Mouse (Mus musculus) embryo, embryonic 10.5 days (tissue): ENCODE measurements around the gene Lemd2.

Experiments used
- DNase-seq: peaks from one replicate; pipeline ENCODE4 v3.0.0-alpha.2; 2015; ENCODE audit warnings: low spot score

Lemd2 gene

DNA sequence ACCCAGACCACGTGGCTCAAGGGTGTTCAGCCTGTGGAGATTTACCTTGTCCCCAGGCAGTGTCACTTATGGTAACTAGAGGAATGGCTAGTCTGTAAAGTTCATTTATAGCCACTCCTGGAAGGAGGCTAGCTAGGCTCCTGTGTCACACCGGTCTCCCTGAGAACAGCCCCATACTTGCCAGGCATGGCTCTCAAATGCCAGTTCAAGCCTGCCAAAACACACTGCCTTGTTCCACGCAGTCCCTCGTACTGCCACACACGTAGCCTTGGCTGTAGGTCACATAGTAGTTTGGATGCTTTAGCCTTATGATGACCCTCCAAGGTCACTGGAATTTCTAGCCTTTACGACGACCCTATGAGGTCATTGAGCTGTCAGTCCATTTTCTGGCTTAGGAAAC, 45.1 kb downstream of the Lemd2 start:
- DNase-seq: no peak

DNA sequence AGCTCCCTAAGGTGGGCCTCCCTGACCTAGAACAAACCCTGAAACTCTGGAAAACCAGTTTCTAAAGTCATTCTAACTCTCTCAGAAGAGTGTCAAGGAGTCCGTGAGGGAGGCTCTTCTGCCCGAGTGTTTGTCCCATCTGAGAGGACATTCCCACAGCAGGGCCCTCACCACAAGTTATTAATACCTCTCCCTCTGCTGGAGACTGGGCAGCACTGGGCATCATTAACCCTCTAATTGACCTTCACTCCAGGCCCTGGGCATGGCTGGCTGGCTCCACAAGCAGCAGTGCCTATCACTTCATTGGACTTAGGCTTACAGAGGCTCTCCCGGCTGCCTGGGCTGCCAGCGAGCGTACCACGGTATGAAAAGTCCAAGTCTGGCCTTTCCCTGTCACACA, 45.8 kb downstream of the Lemd2 start:
- no peak for DNase-seq

DNA sequence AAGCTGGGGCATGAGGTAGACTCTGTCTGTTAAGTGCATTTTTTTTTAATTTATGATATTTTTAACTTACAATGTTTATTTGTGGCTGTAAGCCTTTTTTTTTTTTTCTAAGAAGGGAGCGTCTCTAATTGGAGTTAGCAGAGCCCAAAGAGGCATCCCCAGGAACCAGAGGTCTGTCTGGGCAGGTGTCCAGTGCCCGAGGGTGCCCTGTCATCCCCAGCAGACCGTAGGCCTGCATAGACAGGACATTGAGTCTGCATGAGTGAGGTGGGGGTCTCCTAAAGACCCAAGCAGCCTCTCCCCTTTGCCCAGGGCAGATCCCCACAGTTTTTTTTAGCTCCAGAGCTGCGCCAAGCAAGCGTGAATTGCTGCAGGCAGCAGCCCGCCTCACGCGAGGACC, 48.5 kb downstream of the Lemd2 start:
- DNase-seq: no peak

DNA sequence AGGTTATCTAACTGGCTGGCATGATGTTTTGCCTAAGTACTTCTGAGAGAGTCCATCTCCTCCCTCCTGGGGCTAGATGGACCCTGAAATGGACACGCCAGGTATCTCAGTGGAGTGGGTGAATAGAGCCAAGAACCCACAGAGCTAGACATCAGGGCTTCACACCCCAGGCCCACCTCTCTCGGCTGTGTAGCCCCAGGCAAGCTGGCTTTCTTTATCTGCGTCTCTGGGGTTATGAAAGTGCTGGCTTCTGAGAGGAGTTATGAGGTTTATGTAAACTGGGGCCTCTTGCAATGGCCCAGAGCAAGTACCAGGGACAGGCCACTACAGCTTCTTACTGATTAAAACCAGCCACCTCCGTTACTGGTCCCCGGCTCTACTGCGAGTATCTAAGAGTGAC, 49.4 kb downstream of the Lemd2 start:
- no peak for DNase-seq

DNA sequence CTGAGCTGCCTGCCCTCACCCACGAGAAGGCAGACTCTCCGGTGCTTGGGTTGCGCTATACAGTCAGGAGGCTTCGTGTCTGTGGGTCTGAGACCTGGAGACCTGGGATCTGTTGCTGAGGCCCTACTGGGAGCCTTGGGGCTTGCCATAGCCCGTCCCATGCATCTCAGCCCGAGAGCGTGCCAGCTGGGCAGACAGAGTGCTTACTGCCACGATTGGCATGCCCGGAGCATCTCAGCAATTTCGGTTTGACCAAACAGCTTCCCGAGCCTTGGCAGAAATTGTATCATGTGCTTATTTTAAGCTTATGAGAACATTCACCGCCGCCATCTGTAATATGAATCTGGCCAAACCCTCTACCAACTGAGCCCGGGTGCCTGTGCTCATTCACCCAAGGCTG, 50.0 kb downstream of the Lemd2 start:
- no peak for DNase-seq

DNA sequence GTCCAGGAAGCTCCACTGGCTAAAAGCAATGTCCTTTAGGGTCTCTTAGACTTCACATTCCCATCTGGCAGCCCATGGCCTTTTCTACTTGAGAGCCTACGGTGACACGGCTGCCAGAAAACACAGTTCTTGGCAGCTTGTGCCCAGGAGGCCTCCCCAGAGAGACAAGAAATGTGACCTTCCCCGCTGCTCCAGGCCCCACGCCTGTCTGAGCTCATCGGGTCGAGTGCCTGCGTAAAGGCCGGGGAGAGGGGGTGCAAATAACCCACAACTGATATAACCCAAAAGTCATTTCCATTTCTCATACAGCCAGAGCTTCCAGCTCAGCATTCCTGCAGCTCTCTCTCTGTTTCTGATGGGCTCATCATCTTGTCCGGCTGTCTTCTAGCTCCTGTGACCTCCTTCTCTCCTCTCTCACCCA, 50.5 kb downstream of the Lemd2 start:
- DNase-seq: no peak

DNA sequence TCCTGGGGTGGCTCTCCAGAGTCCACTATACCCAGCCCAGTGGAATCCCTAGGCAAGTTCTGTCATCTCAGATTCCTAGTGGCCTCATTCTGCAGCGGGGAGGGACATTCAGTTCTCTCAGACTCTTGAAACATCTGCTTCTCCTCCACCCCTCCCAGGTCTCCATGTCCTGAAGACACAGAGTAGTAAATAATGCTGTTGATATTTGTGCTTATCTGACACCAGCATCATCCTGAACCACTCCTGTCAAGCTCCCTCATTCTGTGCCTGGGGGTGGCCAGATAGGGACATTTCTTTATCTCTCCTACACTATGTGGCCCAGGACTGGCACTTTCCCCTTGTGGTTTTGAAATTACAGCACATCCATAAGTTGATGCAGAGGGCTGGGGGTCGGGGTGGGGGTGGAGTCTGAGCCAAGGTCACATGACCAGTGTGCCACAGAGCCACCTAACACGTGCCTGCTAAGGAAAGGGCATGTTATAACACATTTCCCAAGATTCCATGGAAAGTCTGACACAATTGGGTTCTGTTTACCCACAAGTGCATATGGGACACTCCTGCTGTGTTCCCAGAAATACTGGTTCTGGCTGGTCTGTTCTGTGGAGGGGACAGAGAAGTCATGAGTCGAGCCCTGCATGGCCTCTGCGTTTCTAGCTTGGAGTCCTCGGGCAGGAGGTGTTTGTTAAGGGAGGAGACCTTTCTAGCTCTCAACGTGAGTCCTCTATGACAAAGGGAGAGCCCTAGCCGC, 51.1 kb downstream of the Lemd2 start:
- DNase-seq: no peak

DNA sequence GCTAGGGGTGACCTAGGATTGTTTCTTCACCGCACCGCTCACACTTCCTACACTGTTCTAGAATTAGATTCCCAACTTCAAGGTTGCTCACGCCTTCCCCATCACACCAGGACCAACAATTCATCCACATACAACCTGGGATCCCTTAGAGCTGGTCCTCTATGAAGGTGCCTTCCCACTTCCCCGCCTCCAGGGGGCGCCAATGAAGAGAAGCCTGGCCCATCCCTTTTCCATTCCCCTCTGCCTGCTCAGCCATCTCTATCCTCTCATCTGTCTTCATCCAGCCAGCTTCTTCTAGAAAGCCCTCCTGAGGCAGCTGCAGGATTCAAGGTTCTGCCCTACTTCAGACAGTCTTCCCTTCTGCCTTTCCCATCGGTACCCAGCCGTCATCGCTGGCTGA, 52.9 kb downstream of the Lemd2 start:
- no peak for DNase-seq

DNA sequence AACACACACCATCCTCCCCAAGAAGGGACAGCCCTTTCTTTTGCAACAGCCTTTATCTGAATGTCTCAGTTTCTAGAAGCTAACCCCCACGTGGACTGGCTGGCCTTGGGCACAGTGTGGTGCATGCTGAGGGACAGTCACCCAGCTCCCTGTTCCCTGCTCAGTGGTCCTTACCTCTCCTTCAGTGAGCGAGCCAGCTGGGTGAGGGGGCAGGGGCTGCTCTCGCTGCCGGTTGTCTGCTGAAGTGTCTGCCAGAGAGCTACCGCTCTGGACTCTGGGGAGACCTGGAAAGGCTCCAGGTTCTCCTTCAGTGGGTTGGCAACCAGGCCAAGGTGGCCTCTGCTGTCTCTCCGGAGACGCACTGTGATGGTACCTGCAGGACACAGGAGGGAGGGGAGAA, 53.4 kb downstream of the Lemd2 start:
- DNase-seq: no peak

DNA sequence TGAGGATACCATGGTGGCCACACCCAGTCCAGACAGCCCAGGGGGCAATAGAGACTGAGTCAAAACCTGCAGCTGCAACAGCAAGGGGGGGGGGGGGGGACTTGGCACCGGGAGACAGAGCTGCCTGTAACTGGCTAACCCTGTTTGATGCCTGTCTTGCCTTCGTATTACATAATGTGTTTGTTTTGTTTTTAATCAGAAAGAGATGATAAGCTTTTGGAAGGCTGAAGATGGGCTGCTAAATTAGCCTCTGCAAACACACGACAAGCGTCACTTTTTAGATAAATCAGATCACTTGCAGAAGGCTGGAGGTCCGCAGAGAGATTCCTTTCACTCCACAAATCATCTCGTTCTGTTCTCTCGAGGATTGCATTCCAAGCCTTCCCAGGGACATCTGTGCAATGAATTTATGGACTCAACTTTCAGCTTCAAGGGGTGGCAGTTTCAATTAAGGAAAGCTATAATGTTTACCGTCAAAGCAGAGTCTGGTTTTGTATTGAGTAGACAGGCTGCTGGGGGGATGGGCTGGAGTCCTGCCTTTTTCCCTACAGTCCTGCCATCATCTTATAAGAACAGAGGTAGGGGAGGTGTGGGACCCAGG, 57.8 kb downstream of the Lemd2 start:
- DNase-seq: peak; percentile 59

DNA sequence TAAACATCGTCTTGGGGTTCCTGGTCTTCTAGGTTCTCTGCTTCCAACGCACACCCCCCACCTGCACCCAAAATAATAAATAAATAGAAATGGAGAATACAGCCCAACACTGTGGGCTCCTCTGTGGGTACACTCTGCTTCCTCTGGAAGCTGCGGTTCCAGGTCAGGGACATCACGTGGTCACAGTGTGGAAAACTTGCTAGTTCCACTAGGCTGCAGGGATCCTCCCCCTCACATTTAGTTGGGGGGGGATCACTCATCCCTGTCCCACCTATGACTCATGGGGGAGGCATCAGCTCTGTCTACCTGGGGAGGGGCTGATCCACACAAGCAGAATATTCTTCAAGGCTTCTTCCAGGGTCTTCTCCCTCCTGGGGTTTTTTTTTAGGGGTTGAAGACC, 60.1 kb downstream of the Lemd2 start:
- no peak for DNase-seq

DNA sequence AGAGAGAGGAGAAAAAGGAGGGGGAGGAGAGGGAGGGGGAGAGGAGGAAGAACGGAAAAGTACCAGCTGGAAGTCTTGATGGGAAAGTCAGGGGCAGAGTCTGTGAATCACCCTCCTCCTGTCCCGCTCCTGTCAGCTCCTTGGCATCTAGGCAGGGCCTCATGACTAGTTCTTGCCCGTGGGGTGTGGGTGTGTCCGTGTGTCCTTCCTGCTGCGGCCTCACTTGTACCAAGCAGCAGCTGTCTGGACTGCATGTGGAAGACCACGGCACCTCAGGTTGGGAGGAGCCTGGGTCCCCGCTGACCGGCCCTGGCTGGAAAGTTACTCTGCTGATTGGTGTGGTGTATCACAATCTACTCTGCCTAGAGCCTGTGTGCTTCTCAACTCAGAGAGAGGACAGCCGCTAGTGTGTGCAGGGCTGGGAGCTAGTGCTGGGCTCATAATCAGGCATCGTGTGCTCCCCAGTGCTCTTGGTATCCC, 62.3 kb downstream of the Lemd2 start:
- no peak for DNase-seq

DNA sequence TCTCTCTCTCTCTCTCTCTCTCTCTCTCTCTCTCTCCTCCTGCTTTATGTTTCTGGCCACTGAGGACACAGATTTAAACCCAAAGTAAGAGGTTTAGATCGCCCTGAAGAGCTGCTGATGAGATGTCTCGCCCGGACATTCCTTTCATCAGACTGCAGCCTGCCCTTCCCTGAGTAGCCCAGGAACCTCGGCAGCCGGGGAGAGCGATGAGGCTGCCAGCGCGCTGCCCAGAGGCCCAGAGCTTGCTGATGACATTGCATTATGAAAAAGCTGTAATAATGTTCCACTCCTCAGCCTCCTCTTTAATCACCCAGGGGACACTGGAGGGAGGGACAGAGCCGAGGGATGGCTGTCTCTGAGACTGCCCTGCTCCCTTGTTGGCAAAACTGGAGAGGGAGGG, 64.0 kb downstream of the Lemd2 start:
- no peak for DNase-seq
